ENCODE assay signal across 13 mouse cellular contexts in genomic region chr5:101496924-101497697, GRCm38 (mm10).
A peak's percentile ranks its signal among the peaks of the same experiment; 100 is the strongest.
DNase-seq lines count a peak whose midpoint lies in the region; ATAC-seq lines count a peak whose summit lies in the region.
"Had no signal": no experiment of that assay in that cellular context is flagged by ENCODE, and none has a peak within 500 bp of the region (broad histone marks: within the 10 kb centered on the region; RNA-seq: fewer than 3 reads in every experiment).

No protein-coding gene starts in this region.

- no peak overlapping the region for H3K4me3 ChIP-seq in forebrain, embryonic 12.5 days (replicated peaks)
- no peak overlapping the region for H3K4me3 ChIP-seq in forebrain, embryonic 11.5 days (ENCODE audit: low read depth, low read length)
- no peak overlapping the region for H3K4me3 ChIP-seq in hindbrain, embryonic 13.5 days
- H3K4me3 ChIP-seq: embryonic facial prominence, embryonic 12.5 days; limb, embryonic 13.5 days had no signal

- no peak for DNase-seq in forebrain, embryonic 11.5 days (ENCODE audit: low spot score)
- peak; percentile 5 for DNase-seq in NIH3T3 (ENCODE audit: low read depth)
- DNase-seq in neural tube, embryonic 10.5 days (ENCODE audit: extremely low spot score, low spot score) = peak; percentile 33
- no peak for DNase-seq in gastrocnemius, postnatal 36 days
- no peak for DNase-seq in thymus, postnatal 0 days (ENCODE audit: low spot score)
- no peak for DNase-seq in spleen, postnatal 10 days (ENCODE audit: low spot score in 2 of 2)
- DNase-seq: adrenal gland, postnatal 25 days; cerebellum, adult 11-12 months; thymus, postnatal 14 days had no signal

- no peaks in the 10 kb centered on the region for H3K9me3 ChIP-seq in forebrain, embryonic 12.5 days
- no peaks in the 10 kb centered on the region for H3K9me3 ChIP-seq in forebrain, embryonic 11.5 days (ENCODE audit: control insufficient read depth, low read length)
- H3K9me3 ChIP-seq in hindbrain, embryonic 13.5 days = no peaks in the 10 kb centered on the region
- H3K9me3 ChIP-seq: embryonic facial prominence, embryonic 12.5 days; limb, embryonic 13.5 days had no signal

- no peaks in the 10 kb centered on the region for H3K4me1 ChIP-seq in forebrain, embryonic 12.5 days
- H3K4me1 ChIP-seq in forebrain, embryonic 11.5 days (replicated peaks; ENCODE audit: control insufficient read depth, insufficient read depth, low read length) = no peaks in the 10 kb centered on the region
- H3K4me1 ChIP-seq in hindbrain, embryonic 13.5 days (replicated peaks) = peaks cover 16% of the 10 kb centered on the region
- H3K4me1 ChIP-seq: embryonic facial prominence, embryonic 12.5 days; limb, embryonic 13.5 days had no signal

- H3K27ac ChIP-seq in forebrain, embryonic 12.5 days = no peak overlapping the region
- H3K27ac ChIP-seq in forebrain, embryonic 11.5 days (ENCODE audit: low read depth, low read length) = no peak overlapping the region
- peak overlapping the region; percentile 65 for H3K27ac ChIP-seq in hindbrain, embryonic 13.5 days
- H3K27ac ChIP-seq: embryonic facial prominence, embryonic 12.5 days; limb, embryonic 13.5 days had no signal

- 56% methylated on average over 16 of the region's 16 CpGs for WGBS in forebrain, embryonic 12.5 days
- WGBS in forebrain, embryonic 11.5 days = 67% methylated on average over 16 of the region's 16 CpGs
- WGBS in hindbrain, embryonic 13.5 days = 31% methylated on average over 16 of the region's 16 CpGs

- peaks cover 22% of the 10 kb centered on the region; the same call in 1 of the 2 replicates for H3K27me3 ChIP-seq in forebrain, embryonic 12.5 days
- no peaks in the 10 kb centered on the region for H3K27me3 ChIP-seq in forebrain, embryonic 11.5 days (ENCODE audit: control insufficient read depth, insufficient read depth, low read length)
- H3K27me3 ChIP-seq in hindbrain, embryonic 13.5 days = peaks cover 74% of the 10 kb centered on the region
- H3K27me3 ChIP-seq: embryonic facial prominence, embryonic 12.5 days; limb, embryonic 13.5 days had no signal

- H3K36me3 ChIP-seq in forebrain, embryonic 12.5 days (replicated peaks) = no peaks in the 10 kb centered on the region
- H3K36me3 ChIP-seq in forebrain, embryonic 11.5 days (ENCODE audit: control insufficient read depth, insufficient read depth, low read length) = no peaks in the 10 kb centered on the region
- H3K36me3 ChIP-seq in hindbrain, embryonic 13.5 days = no peaks in the 10 kb centered on the region
- H3K36me3 ChIP-seq: embryonic facial prominence, embryonic 12.5 days; limb, embryonic 13.5 days had no signal

- no peak overlapping the region for H3K9ac ChIP-seq in forebrain, embryonic 12.5 days
- no peak overlapping the region for H3K9ac ChIP-seq in forebrain, embryonic 11.5 days (ENCODE audit: low read length)
- H3K9ac ChIP-seq in hindbrain, embryonic 13.5 days = no peak overlapping the region
- H3K9ac ChIP-seq: embryonic facial prominence, embryonic 12.5 days; limb, embryonic 13.5 days had no signal

- intact Hi-C loops in gastrocnemius, postnatal 36 days (cut with DNase I) = no loop called here

- ATAC-seq in forebrain, embryonic 12.5 days (ENCODE audit: low FRiP score) = peak; percentile 58
- no peak for ATAC-seq in forebrain, embryonic 11.5 days (replicated peaks; ENCODE audit: low FRiP score)
- ATAC-seq in hindbrain, embryonic 13.5 days (ENCODE audit: low FRiP score) = peak; percentile 90

- no peak overlapping the region for H3K4me2 ChIP-seq in forebrain, embryonic 12.5 days
- H3K4me2 ChIP-seq in forebrain, embryonic 11.5 days (ENCODE audit: low read depth, low read length, severe bottlenecking) = no peak overlapping the region
- H3K4me2 ChIP-seq in hindbrain, embryonic 13.5 days = peak overlapping the region; percentile 2; the same call in 1 of the 2 replicates
- H3K4me2 ChIP-seq: embryonic facial prominence, embryonic 12.5 days; limb, embryonic 13.5 days had no signal

Comparison
In these comparisons a context has a peak if more than half of its experiments do, and no peak if none do; other contexts are left out.
1. DNase-seq: peak in NIH3T3 (single experiment) and neural tube, embryonic 10.5 days (single experiment); none in forebrain, embryonic 11.5 days (single experiment), gastrocnemius, postnatal 36 days (0 of 2), thymus, postnatal 0 days (single experiment) and spleen, postnatal 10 days (0 of 2).